Mouse (Mus musculus) limb, embryonic 14.5 days (tissue): ENCODE measurements around the gene Fam129a. TPM values are rescaled to one million over a fixed set of nuclear protein-coding genes. Genes with fewer than 3 reads are reported as not detected.

Experiments
- ATAC-seq: fragments of 200-750 bp; cut with Nextera tagmentation; 2 replicates; pipeline ENCODE4 v1.8.0; 2017; ENCODE audit warnings: low read depth, moderate number of reproducible peaks, moderate TSS enrichment; ENCODE audit not compliant: low FRiP score
- DNase-seq: peaks from one replicate; pipeline ENCODE4 v3.0.0-alpha.2; 2015; ENCODE audit warnings: low spot score
- H3K27ac ChIP-seq: fragments of 300-500 bp; sonication (generic); replicated peaks from 2 replicates; pipeline ENCODE4 v1.5.1; 2014; ENCODE audit warnings: low read depth, mild to moderate bottlenecking, low read length, moderate library complexity, mixed read lengths
- H3K27me3 ChIP-seq: fragments of 300-500 bp; sonication (generic); 2 replicates; pipeline ENCODE4 v1.6.1; 2014; ENCODE audit warnings: low read length, mixed read lengths; ENCODE audit not compliant: control insufficient read depth, insufficient read depth
- H3K36me3 ChIP-seq: fragments of 300-500 bp; sonication (generic); 2 replicates; pipeline ENCODE4 v1.6.1; 2014; ENCODE audit warnings: mild to moderate bottlenecking, low read length, moderate library complexity, mixed read lengths; ENCODE audit not compliant: control insufficient read depth, insufficient read depth
- H3K4me1 ChIP-seq: fragments of 300-500 bp; sonication (generic); 2 replicates; pipeline ENCODE4 v1.6.1; 2014; ENCODE audit warnings: antibody characterized with exemption, low read length, mixed read lengths; ENCODE audit not compliant: control insufficient read depth, insufficient read depth
- H3K4me2 ChIP-seq: fragments of 300-500 bp; sonication (generic); replicated peaks from 2 replicates; pipeline ENCODE4 v1.6.1; 2014; ENCODE audit warnings: low read depth, mild to moderate bottlenecking, low read length, moderate library complexity; ENCODE audit not compliant: severe bottlenecking
- H3K4me3 ChIP-seq: fragments of 300-500 bp; sonication (generic); replicated peaks from 2 replicates; pipeline ENCODE4 v1.5.1; 2014; ENCODE audit warnings: low read length
- H3K9ac ChIP-seq: fragments of 300-500 bp; sonication (generic); 2 replicates; pipeline ENCODE4 v1.6.1; 2014; ENCODE audit warnings: mild to moderate bottlenecking, low read depth, low read length, moderate library complexity; ENCODE audit not compliant: severe bottlenecking
- H3K9me3 ChIP-seq: fragments of 300-500 bp; sonication (generic); 2 replicates; pipeline ENCODE4 v1.6.1; 2016; ENCODE audit warnings: low read length; ENCODE audit not compliant: control insufficient read depth
- POLR2A ChIP-seq: fragments of 200-500 bp; IDR thresholded peaks from 2 replicates; pipeline ENCODE4 v1.8.0; 2012; ENCODE audit warnings: inconsistent platforms, mild to moderate bottlenecking, moderate library complexity, borderline replicate concordance; ENCODE audit not compliant: insufficient read depth, insufficient read length; ENCODE audit errors: extremely low read depth
- WGBS: fragments of 180-500 bp; shearing (Covaris S2); extraction: QIAGEN DNeasy Blood & Tissue Kit; methylation state at CpG from one replicate; pipeline ENCODE4 v1.1.7; 2014; 5-methylcytosine and 5-hydroxymethylcytosine counted together
- polyA plus RNA-seq, 2 experiments: library from polyadenylated mRNA; depleted of rRNA in 1 of 2; stranded (reverse) in 1 of 2; unstranded in 1 of 2; fragments of >200 nt; fragmentation: Nextera tagmentation in 1 of 2; extraction: Ambion mirVana in 1 of 2; gene quantifications; 2 replicates each; pipeline versions ENCODE4 v1.2.1 to v1.2.3; 2012 to 2014

The Fam129a gene
- polyA plus RNA-seq, 2 experiments, result 11.1 to 14.7 TPM

DNA sequence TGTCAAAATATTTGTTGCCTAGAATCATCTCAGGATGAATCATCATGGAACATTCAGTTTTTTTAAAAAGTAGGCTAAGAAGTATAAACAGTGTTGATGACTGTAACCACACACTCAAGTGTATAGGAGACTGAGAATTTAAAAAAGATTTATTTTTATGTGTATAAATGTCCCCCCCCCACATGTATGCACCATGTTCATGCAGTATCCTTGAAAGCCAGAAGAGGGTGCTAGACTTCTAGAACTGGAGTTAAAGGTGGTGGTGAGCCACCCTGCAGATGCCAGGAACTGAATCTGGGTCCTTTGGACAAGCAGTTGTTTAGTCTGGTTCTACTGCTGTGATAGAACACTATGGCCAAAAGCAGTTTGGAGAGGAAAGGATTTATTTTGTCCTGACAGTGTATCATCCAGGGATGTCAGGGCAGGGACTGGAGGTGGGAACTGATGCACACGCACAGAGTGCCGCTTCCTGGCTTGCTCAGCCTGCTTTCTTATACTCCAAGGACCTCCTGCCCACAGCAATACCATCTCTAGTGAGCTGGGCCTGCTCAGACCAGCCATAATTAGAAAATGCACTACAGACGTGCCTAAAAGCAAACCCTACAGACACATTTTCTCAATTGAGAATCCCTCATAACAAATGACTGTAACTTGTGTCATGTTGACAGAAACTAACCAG is 196.1 kb downstream of the Fam129a start:
- Histone ChIP-seq H3K36me3 (peaks cover 8% of the 10 kb centered on the region), H3K4me1 (no peaks in the 10 kb centered on the region), H3K4me3 (no peak overlapping the region), H3K27me3 (no peaks in the 10 kb centered on the region), H3K4me2 (no peak overlapping the region), H3K9ac (no peak overlapping the region), H3K9me3 (no peaks in the 10 kb centered on the region), H3K27ac (no peak overlapping the region)
- WGBS, result 57% methylated on average over 3 of the region's 3 CpGs
- no peak for DNase-seq
- no peak for ATAC-seq
- no peak for TF ChIP-seq POLR2A

DNA sequence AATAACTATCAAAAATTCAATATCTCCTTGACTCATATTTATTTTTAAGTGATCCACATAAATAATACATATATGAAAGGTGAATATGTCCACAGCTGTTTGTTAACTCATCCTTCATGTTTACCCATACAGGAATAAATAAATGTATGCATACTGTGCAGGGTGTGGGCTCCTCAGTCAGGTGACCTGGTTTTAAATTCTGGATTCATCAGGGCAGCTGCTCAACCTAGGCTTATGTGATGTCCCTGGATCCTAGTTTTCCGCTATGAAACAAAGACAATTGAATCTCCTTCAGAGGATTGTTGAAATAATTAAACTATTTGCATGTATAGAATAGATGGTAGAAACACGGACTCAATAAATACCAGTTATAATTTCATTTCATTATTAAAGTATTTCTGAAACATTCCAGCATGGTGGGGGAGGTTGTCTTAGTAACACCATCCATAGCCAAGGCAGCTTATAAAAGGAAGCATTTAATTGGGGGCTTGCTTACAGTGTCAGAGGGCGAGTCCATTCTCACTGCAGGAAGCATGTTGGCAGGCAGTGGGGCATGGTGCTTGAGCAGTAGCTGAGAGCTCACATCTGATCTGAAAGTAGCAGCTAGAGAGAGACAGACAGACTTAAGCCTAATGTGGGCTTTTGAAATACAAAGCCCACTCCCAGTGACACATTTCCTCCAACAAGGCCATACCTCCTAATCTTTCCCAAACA is 198.4 kb downstream of the Fam129a start:
- 75% methylated on average over 3 of the region's 3 CpGs for WGBS
- no peak overlapping the region for H3K4me2 ChIP-seq
- no peaks in the 10 kb centered on the region for H3K4me1 ChIP-seq
- no peak overlapping the region for H3K9ac ChIP-seq
- no peak overlapping the region for H3K27ac ChIP-seq
- no peaks in the 10 kb centered on the region for H3K27me3 ChIP-seq
- H3K9me3 ChIP-seq, result no peaks in the 10 kb centered on the region
- ATAC-seq (no peak), DNase-seq (no peak)
- peaks cover 12% of the 10 kb centered on the region; the same call in 1 of the 2 replicates for H3K36me3 ChIP-seq
- TF ChIP-seq POLR2A, result no peak
- no peak overlapping the region for H3K4me3 ChIP-seq

Other genes starting within 250 kb of the Fam129a start
- gene Ivns1abp, start 226.7 kb upstream of the Fam129a start, polyA plus RNA-seq (2012; rRNA removed), result 186 and 208 TPM in 2 replicates
- 235 and 248 TPM in 2 replicates for gene Ivns1abp, start 226.7 kb upstream of the Fam129a start, polyA plus RNA-seq (2014; fragmentation: Nextera tagmentation; extraction: Ambion mirVana)
- gene Swt1, start 142.7 kb upstream of the Fam129a start, polyA plus RNA-seq (2012; rRNA removed), result 13.9 and 27.8 TPM in 2 replicates
- 19.2 and 21.1 TPM in 2 replicates for gene Swt1, start 142.7 kb upstream of the Fam129a start, polyA plus RNA-seq (2014; fragmentation: Nextera tagmentation; extraction: Ambion mirVana)
- 29.3 and 33.8 TPM in 2 replicates for gene Trmt1l, start 142.6 kb upstream of the Fam129a start, polyA plus RNA-seq (2012; rRNA removed)
- gene Trmt1l, start 142.6 kb upstream of the Fam129a start, polyA plus RNA-seq (2014; fragmentation: Nextera tagmentation; extraction: Ambion mirVana), result 34.2 and 42.5 TPM in 2 replicates
- 90.5 and 106 TPM in 2 replicates for gene Rnf2, start 70.2 kb upstream of the Fam129a start, polyA plus RNA-seq (2012; rRNA removed)
- gene Rnf2, start 70.2 kb upstream of the Fam129a start, polyA plus RNA-seq (2014; fragmentation: Nextera tagmentation; extraction: Ambion mirVana), result 108 and 109 TPM in 2 replicates
- 17.4 and 18.6 TPM in 2 replicates for gene Edem3, start 184.2 kb downstream of the Fam129a start, polyA plus RNA-seq (2012; rRNA removed)
- gene Edem3, start 184.2 kb downstream of the Fam129a start, polyA plus RNA-seq (2014; fragmentation: Nextera tagmentation; extraction: Ambion mirVana), result 27.0 and 28.1 TPM in 2 replicates